Mouse (Mus musculus) forebrain, embryonic 15.5 days (tissue): ENCODE data around the gene Tsr2. TPM values are rescaled to one million over a fixed set of nuclear protein-coding genes. Genes with fewer than 3 reads are reported as not detected.

Experiments
- ATAC-seq: fragments of 200-750 bp; cut with Nextera tagmentation; replicated peaks from 2 replicates; pipeline ENCODE4 v1.8.0; 2017; ENCODE audit warnings: mild to moderate bottlenecking, moderate TSS enrichment, moderate library complexity
- H3K27ac ChIP-seq: fragments of 300-500 bp; sonication (generic); replicated peaks from 2 replicates; pipeline ENCODE4 v1.5.1; 2015; ENCODE audit warnings: mild to moderate bottlenecking, inconsistent platforms
- H3K27me3 ChIP-seq: fragments of 300-500 bp; sonication (generic); 2 replicates; pipeline ENCODE4 v1.6.1; 2015; ENCODE audit warnings: inconsistent platforms
- H3K36me3 ChIP-seq: fragments of 300-500 bp; sonication (generic); 2 replicates; pipeline ENCODE4 v1.6.1; 2015; ENCODE audit warnings: mild to moderate bottlenecking, inconsistent platforms
- H3K4me1 ChIP-seq: fragments of 300-500 bp; sonication (generic); 2 replicates; pipeline ENCODE4 v1.6.1; 2015; ENCODE audit warnings: inconsistent platforms
- H3K4me2 ChIP-seq: fragments of 300-500 bp; sonication (generic); replicated peaks from 2 replicates; pipeline ENCODE4 v1.6.1; 2015; ENCODE audit warnings: mild to moderate bottlenecking, inconsistent platforms
- H3K4me3 ChIP-seq: fragments of 300-500 bp; sonication (generic); 2 replicates; pipeline ENCODE4 v1.5.1; 2015; ENCODE audit warnings: mild to moderate bottlenecking, inconsistent platforms
- H3K9ac ChIP-seq: fragments of 300-500 bp; sonication (generic); replicated peaks from 2 replicates; pipeline ENCODE4 v1.6.1; 2015; ENCODE audit warnings: mild to moderate bottlenecking, inconsistent platforms
- H3K9me3 ChIP-seq: fragments of 300-500 bp; sonication (generic); 2 replicates; pipeline ENCODE4 v1.6.1; 2016; ENCODE audit warnings: inconsistent platforms
- WGBS: fragments of 180-500 bp; shearing (Covaris S2); methylation state at CpG from one replicate; pipeline ENCODE4 v1.1.7; 2015; ENCODE audit warnings: mixed read lengths; 5-methylcytosine and 5-hydroxymethylcytosine counted together
- polyA plus RNA-seq: library from polyadenylated mRNA; unstranded; fragments of >200 nt; fragmentation: Nextera tagmentation; extraction: Ambion mirVana; gene quantifications from 2 replicates; pipeline ENCODE4 v1.2.1, GENCODE M21; 2015

Tsr2 gene
- 35.5 and 38.0 TPM in 2 replicates for polyA plus RNA-seq

- peak; percentile 94 for ATAC-seq
- peak within 1 kb of the TSS; percentile 66 for H3K4me3 ChIP-seq
- peak within 1 kb of the TSS; percentile 50 for H3K4me2 ChIP-seq
- 29% methylated on average over 35 of the region's 35 CpGs for WGBS
- peaks cover 9% of the 10 kb centered on the region for H3K4me1 ChIP-seq
- no peaks in the 10 kb centered on the region for H3K27me3 ChIP-seq
- peak within 1 kb of the TSS; percentile 49 for H3K27ac ChIP-seq
- H3K36me3 ChIP-seq: no peaks in the 10 kb centered on the region
- no peaks in the 10 kb centered on the region for H3K9me3 ChIP-seq
- peak within 1 kb of the TSS; percentile 57 for H3K9ac ChIP-seq
Observed at GRCm38 (mm10) chrX:151096171-151097058, at the start of gene Tsr2. Gene Tsr2 (minus strand): TSS chrX:151096543.

GRCm38 (mm10) chrX:151132785-151133184 is 36.4 kb upstream of the Tsr2 start:
- no peaks in the 10 kb centered on the region for H3K4me1 ChIP-seq
- H3K4me2 ChIP-seq: no peak overlapping the region
- H3K27me3 ChIP-seq: no peaks in the 10 kb centered on the region
- no peak for ATAC-seq
- 23% methylated on average over 10 of the region's 10 CpGs for WGBS
- H3K4me3 ChIP-seq: no peak overlapping the region
- no peak overlapping the region for H3K27ac ChIP-seq
- no peak overlapping the region for H3K9ac ChIP-seq
- no peaks in the 10 kb centered on the region for H3K36me3 ChIP-seq
- H3K9me3 ChIP-seq: no peaks in the 10 kb centered on the region

GRCm38 (mm10) chrX:151130493-151130892 is 34.1 kb upstream of the Tsr2 start:
- WGBS: 79% methylated on average over 3 of the region's 3 CpGs
- Histone ChIP-seq H3K27me3 (no peaks in the 10 kb centered on the region), H3K9me3 (no peaks in the 10 kb centered on the region), H3K4me1 (no peaks in the 10 kb centered on the region), H3K27ac (no peak overlapping the region), H3K4me2 (no peak overlapping the region), H3K9ac (no peak overlapping the region), H3K4me3 (no peak overlapping the region), H3K36me3 (no peaks in the 10 kb centered on the region)
- no peak for ATAC-seq

- Histone ChIP-seq H3K9ac (no peak overlapping the region), H3K36me3 (no peaks in the 10 kb centered on the region), H3K27ac (no peak overlapping the region), H3K4me1 (no peaks in the 10 kb centered on the region), H3K27me3 (no peaks in the 10 kb centered on the region), H3K4me2 (no peak overlapping the region), H3K4me3 (no peak overlapping the region), H3K9me3 (no peaks in the 10 kb centered on the region)
- WGBS: 55% methylated on average over 2 of the region's 2 CpGs
- ATAC-seq: no peak
Observed at GRCm38 (mm10) chrX:151123933-151124332, 27.6 kb upstream of the Tsr2 start.

- no peak for ATAC-seq
- Histone ChIP-seq H3K4me1 (no peaks in the 10 kb centered on the region), H3K27ac (no peak overlapping the region), H3K9ac (no peak overlapping the region), H3K36me3 (no peaks in the 10 kb centered on the region), H3K27me3 (no peaks in the 10 kb centered on the region), H3K9me3 (no peaks in the 10 kb centered on the region), H3K4me2 (no peak overlapping the region), H3K4me3 (no peak overlapping the region)
- WGBS: 15% methylated on average over 2 of the region's 2 CpGs
Observed at GRCm38 (mm10) chrX:151117432-151117831, 21.1 kb upstream of the Tsr2 start.

GRCm38 (mm10) chrX:151116795-151117194 is 20.5 kb upstream of the Tsr2 start:
- Histone ChIP-seq H3K4me1 (no peaks in the 10 kb centered on the region), H3K4me2 (no peak overlapping the region), H3K9ac (no peak overlapping the region), H3K4me3 (no peak overlapping the region), H3K27ac (no peak overlapping the region), H3K27me3 (no peaks in the 10 kb centered on the region), H3K9me3 (no peaks in the 10 kb centered on the region), H3K36me3 (no peaks in the 10 kb centered on the region)
- WGBS: 15% methylated on average over 7 of the region's 7 CpGs
- ATAC-seq: peak; percentile 46; the same call in 1 of the 2 replicates

- no peak overlapping the region for H3K4me3 ChIP-seq
- no peaks in the 10 kb centered on the region for H3K27me3 ChIP-seq
- no peaks in the 10 kb centered on the region for H3K9me3 ChIP-seq
- peak; percentile 68 for ATAC-seq
- peak overlapping the region; percentile 43; the same call in 1 of the 2 replicates for H3K27ac ChIP-seq
- H3K4me1 ChIP-seq: no peaks in the 10 kb centered on the region
- no peak overlapping the region for H3K9ac ChIP-seq
- WGBS: 55% methylated on average over 7 of the region's 7 CpGs
- H3K36me3 ChIP-seq: no peaks in the 10 kb centered on the region
- H3K4me2 ChIP-seq: no peak overlapping the region
Observed at GRCm38 (mm10) chrX:151107301-151108067, 11.1 kb upstream of the Tsr2 start.

GRCm38 (mm10) chrX:151087418-151087817 is 8.9 kb downstream of the Tsr2 start:
- no peak overlapping the region for H3K4me3 ChIP-seq
- H3K4me1 ChIP-seq: no peaks in the 10 kb centered on the region
- peaks cover 34% of the 10 kb centered on the region for H3K36me3 ChIP-seq
- H3K4me2 ChIP-seq: no peak overlapping the region
- no peaks in the 10 kb centered on the region for H3K27me3 ChIP-seq
- ATAC-seq: no peak
- H3K27ac ChIP-seq: no peak overlapping the region
- WGBS: 73% methylated on average over 1 of the region's 1 CpGs
- no peaks in the 10 kb centered on the region for H3K9me3 ChIP-seq
- no peak overlapping the region for H3K9ac ChIP-seq

- no peak overlapping the region for H3K27ac ChIP-seq
- no peak overlapping the region for H3K4me3 ChIP-seq
- no peaks in the 10 kb centered on the region for H3K9me3 ChIP-seq
- no peaks in the 10 kb centered on the region for H3K27me3 ChIP-seq
- 78% methylated on average over 2 of the region's 2 CpGs for whole genome bisulfite sequencing
- H3K4me2 ChIP-seq: no peak overlapping the region
- H3K4me1 ChIP-seq: no peaks in the 10 kb centered on the region
- no peak overlapping the region for H3K9ac ChIP-seq
- ATAC-seq: no peak
- H3K36me3 ChIP-seq: peaks cover 34% of the 10 kb centered on the region
Observed at GRCm38 (mm10) chrX:151085599-151085998, 10.7 kb downstream of the Tsr2 start.

GRCm38 (mm10) chrX:151076941-151077485 is 19.3 kb downstream of the Tsr2 start:
- Histone ChIP-seq H3K4me1 (no peaks in the 10 kb centered on the region), H3K9me3 (no peaks in the 10 kb centered on the region), H3K4me2 (no peak overlapping the region), H3K36me3 (peaks cover 7% of the 10 kb centered on the region), H3K27me3 (no peaks in the 10 kb centered on the region), H3K9ac (no peak overlapping the region), H3K27ac (peak overlapping the region; percentile 34; the same call in 1 of the 2 replicates), H3K4me3 (no peak overlapping the region)
- WGBS: 59% methylated on average over 4 of the region's 4 CpGs
- 0 out of 2 replicates have a peak, but pooled peaks have one; percentile 48 for ATAC-seq

GRCm38 (mm10) chrX:151076007-151076406 is 20.3 kb downstream of the Tsr2 start:
- Histone ChIP-seq H3K27me3 (no peaks in the 10 kb centered on the region), H3K4me2 (no peak overlapping the region), H3K4me3 (no peak overlapping the region), H3K9ac (no peak overlapping the region), H3K36me3 (peaks cover 9% of the 10 kb centered on the region), H3K27ac (no peak overlapping the region), H3K9me3 (no peaks in the 10 kb centered on the region), H3K4me1 (no peaks in the 10 kb centered on the region)
- WGBS: 94% methylated on average over 5 of the region's 5 CpGs
- ATAC-seq: no peak

GRCm38 (mm10) chrX:151067876-151068275 is 28.5 kb downstream of the Tsr2 start:
- no peaks in the 10 kb centered on the region for H3K4me1 ChIP-seq
- H3K4me2 ChIP-seq: no peak overlapping the region
- H3K9me3 ChIP-seq: no peaks in the 10 kb centered on the region
- H3K27me3 ChIP-seq: no peaks in the 10 kb centered on the region
- 88% methylated on average over 5 of the region's 5 CpGs for WGBS
- H3K4me3 ChIP-seq: no peak overlapping the region
- H3K36me3 ChIP-seq: peaks cover 22% of the 10 kb centered on the region; the same call in 1 of the 2 replicates
- H3K27ac ChIP-seq: no peak overlapping the region
- no peak for ATAC-seq
- no peak overlapping the region for H3K9ac ChIP-seq
